Mouse (Mus musculus) ovary, postnatal 10 days (tissue): ENCODE data around the gene Wfikkn2.

ENCODE experiments used
- DNase-seq: peaks from one replicate; pipeline ENCODE4 v3.0.0; 2022; ENCODE audit warnings: low spot score

Wfikkn2 gene

GRCm38 (mm10) chr11:94221257-94221656 lies 24.5 kb downstream of the Wfikkn2 start:
- no peak for DNase-seq

- no peak for DNase-seq
These were observed 29.6 kb downstream of the Wfikkn2 start for GRCm38 (mm10) chr11:94216247-94216646.

GRCm38 (mm10) chr11:94215581-94215980 lies 30.2 kb downstream of the Wfikkn2 start:
- DNase-seq = no peak

GRCm38 (mm10) chr11:94213735-94214594 lies 31.8 kb downstream of the Wfikkn2 start:
- DNase-seq = no peak

- no peak for DNase-seq
These were observed 32.8 kb downstream of the Wfikkn2 start for GRCm38 (mm10) chr11:94212997-94213396.

GRCm38 (mm10) chr11:94212489-94212836 lies 33.3 kb downstream of the Wfikkn2 start:
- no peak for DNase-seq

GRCm38 (mm10) chr11:94211651-94212488 lies 33.9 kb downstream of the Wfikkn2 start:
- peak; percentile 59 for DNase-seq

- peak; percentile 93 for DNase-seq
These were observed 34.6 kb downstream of the Wfikkn2 start, which contains the start of gene Tob1 for GRCm38 (mm10) chr11:94211124-94211603. Gene Tob1 (plus strand): TSS chr11:94211454.

- peak; percentile 83 for DNase-seq
These were observed 35.4 kb downstream of the Wfikkn2 start for GRCm38 (mm10) chr11:94210191-94211086.

- DNase-seq = no peak
These were observed 36.1 kb downstream of the Wfikkn2 start for GRCm38 (mm10) chr11:94209695-94210131.

- no peak for DNase-seq
These were observed 36.8 kb downstream of the Wfikkn2 start for GRCm38 (mm10) chr11:94208811-94209675.

GRCm38 (mm10) chr11:94206398-94207114 lies 39.2 kb downstream of the Wfikkn2 start:
- DNase-seq = no peak

- DNase-seq = no peak
These were observed 42.7 kb downstream of the Wfikkn2 start for GRCm38 (mm10) chr11:94203066-94203465.

- DNase-seq = no peak
These were observed 43.7 kb downstream of the Wfikkn2 start for GRCm38 (mm10) chr11:94202106-94202505.

- DNase-seq = no peak
These were observed 45.4 kb downstream of the Wfikkn2 start for GRCm38 (mm10) chr11:94200422-94200821.

- no peak for DNase-seq
These were observed 46.0 kb downstream of the Wfikkn2 start for GRCm38 (mm10) chr11:94199771-94200170.

GRCm38 (mm10) chr11:94198405-94199146 lies 47.2 kb downstream of the Wfikkn2 start:
- no peak for DNase-seq

- no peak for DNase-seq
These were observed 49.5 kb downstream of the Wfikkn2 start for GRCm38 (mm10) chr11:94196311-94196710.

- no peak for DNase-seq
These were observed 52.7 kb downstream of the Wfikkn2 start for GRCm38 (mm10) chr11:94193109-94193508.
